Mouse (Mus musculus) ES-E14 (cell line): ENCODE measurements around the gene Dclk2. TPM values are rescaled to one million over a fixed set of nuclear protein-coding genes. Genes with fewer than 3 reads are reported as not detected.

ENCODE experiments used
- DNase-seq: peaks from one replicate; pipeline ENCODE4 v3.0.0-alpha.2; 2013; ENCODE audit warnings: low read depth, low spot score
- H3K27ac ChIP-seq: 2 replicates; pipeline ENCODE4 v1.5.1; 2012; ENCODE audit warnings: low read depth, mild to moderate bottlenecking, low read length, moderate library complexity, mixed read lengths; ENCODE audit not compliant: poor library complexity, insufficient read depth, severe bottlenecking
- H3K36me3 ChIP-seq: 2 replicates; pipeline ENCODE4 v1.6.1; 2012; ENCODE audit warnings: mild to moderate bottlenecking, low read length, moderate library complexity, mixed read lengths; ENCODE audit not compliant: control insufficient read depth, poor library complexity, insufficient read depth, severe bottlenecking
- H3K4me1 ChIP-seq, 2 experiments: fragments of 150-350 bp in 1 of 2; sonication (generic) in 1 of 2; 2 replicates each; pipeline ENCODE4 v1.6.1; 2012; ENCODE audit warnings: low read length in 2 of 2, mild to moderate bottlenecking in 1 of 2, mixed read lengths in 1 of 2; ENCODE audit not compliant: control insufficient read depth in 2 of 2, insufficient read depth in 2 of 2, poor library complexity in 1 of 2
- H3K4me3 ChIP-seq, 2 experiments: fragments of 150-350 bp in 1 of 2; sonication (generic) in 1 of 2; 2 replicates each; pipeline ENCODE4 v1.5.1; 2012; ENCODE audit warnings: low read length in 2 of 2, low read depth in 1 of 2, mild to moderate bottlenecking in 1 of 2, mixed read lengths in 1 of 2; ENCODE audit not compliant: insufficient read depth in 1 of 2, poor library complexity in 1 of 2, severe bottlenecking in 1 of 2
- H3K9ac ChIP-seq: 2 replicates; pipeline ENCODE4 v1.6.1; 2012; ENCODE audit warnings: low read depth, mild to moderate bottlenecking, low read length, mixed read lengths; ENCODE audit not compliant: poor library complexity, insufficient read depth, severe bottlenecking
- H3K9me3 ChIP-seq: fragments of 150-350 bp; sonication (generic); 2 replicates; pipeline ENCODE4 v1.6.1; 2012; ENCODE audit warnings: low read depth, mild to moderate bottlenecking, low read length; ENCODE audit not compliant: control insufficient read depth, insufficient read depth
- CHD2 ChIP-seq: IDR thresholded peaks from 2 replicates; pipeline ENCODE4 v1.6.1; 2014; ENCODE audit warnings: mild to moderate bottlenecking, low read depth, low read length, inconsistent platforms
- HCFC1 ChIP-seq: IDR thresholded peaks from 2 replicates; pipeline ENCODE4 v1.6.1; 2012; ENCODE audit warnings: low read length, inconsistent platforms, borderline replicate concordance; ENCODE audit not compliant: insufficient read depth
- MAFK ChIP-seq: IDR thresholded peaks from 2 replicates; pipeline ENCODE4 v1.6.1; 2014; ENCODE audit warnings: mild to moderate bottlenecking, low read depth, low read length, inconsistent platforms; ENCODE audit not compliant: insufficient read depth
- ZC3H11A ChIP-seq: IDR thresholded peaks from 2 replicates; pipeline ENCODE4 v1.6.1; 2012; ENCODE audit warnings: low read depth, mild to moderate bottlenecking, inconsistent platforms, low read length, borderline replicate concordance
- ZNF384 ChIP-seq: IDR thresholded peaks from 2 replicates; pipeline ENCODE4 v1.6.1; 2012; ENCODE audit warnings: low read depth, low read length, inconsistent platforms
- in situ Hi-C, 2 experiments: fragments of 600-800 bp; cut with MboI; formaldehyde crosslinking; loops; one replicate each; pipeline ENCODE4 v1.15.1; 2025; ENCODE audit warnings: low sequenced_read_pairs in 2 of 2, inconsistent platforms in 1 of 2; ENCODE audit not compliant: unreplicated experiment in 2 of 2
- total RNA-seq: library from RNA; depleted of rRNA; stranded (reverse); fragments of 300-350 nt; gene quantifications from 2 replicates; pipeline ENCODE4 v1.2.3, GENCODE M21; 2012

Gene Dclk2
- total RNA-seq, 1 experiment, result 13.6 TPM

- DNase-seq, result no peak
- H3K9ac ChIP-seq, result no peak overlapping the region
- TF ChIP-seq CHD2 (no peak), HCFC1 (no peak), ZC3H11A (no peak), MAFK (no peak), ZNF384 (no peak)
- no peak overlapping the region for H3K27ac ChIP-seq
- H3K36me3 ChIP-seq, result no peaks in the 10 kb centered on the region
- no peaks in the 10 kb centered on the region for H3K4me1 ChIP-seq
- in situ Hi-C loops, result loop anchor here in 1 of 2 experiments (10.0 kb wide), 1 partner anchor 436 kb away; no protein-coding TSS in a partner anchor
- no peaks in the 10 kb centered on the region for H3K9me3 ChIP-seq
- no peak overlapping the region for H3K4me3 ChIP-seq
Observed at GRCm38 (mm10) chr3:86760474-86760873, 160.2 kb downstream of the Dclk2 start.

- Histone ChIP-seq H3K4me3 (no peak overlapping the region), H3K4me1 (no peaks in the 10 kb centered on the region), H3K9me3 (no peaks in the 10 kb centered on the region), H3K9ac (no peak overlapping the region), H3K27ac (no peak overlapping the region), H3K36me3 (no peaks in the 10 kb centered on the region)
- no peak for TF ChIP-seq MAFK
- DNase-seq, result no peak
- in situ Hi-C loops, result loop anchor here in 1 of 2 experiments (10.0 kb wide), 1 partner anchor 435 kb away; no protein-coding TSS in a partner anchor
Observed at GRCm38 (mm10) chr3:86759834-86760233, 160.8 kb downstream of the Dclk2 start.

- no peak for TF ChIP-seq ZC3H11A
- TF ChIP-seq ZNF384, result no peak
- TF ChIP-seq MAFK, result no peak
- no peak for TF ChIP-seq CHD2
- TF ChIP-seq HCFC1, result no peak
- DNase-seq, result no peak
- no peaks in the 10 kb centered on the region for H3K4me1 ChIP-seq
- in situ Hi-C loops, result no loop called here
- H3K27ac ChIP-seq, result no peak overlapping the region
- H3K36me3 ChIP-seq, result no peaks in the 10 kb centered on the region
- no peaks in the 10 kb centered on the region for H3K9me3 ChIP-seq
- no peak overlapping the region for H3K9ac ChIP-seq
- no peak overlapping the region for H3K4me3 ChIP-seq
Observed at GRCm38 (mm10) chr3:86759383-86759782, 161.3 kb downstream of the Dclk2 start.

- Histone ChIP-seq H3K9ac (no peak overlapping the region), H3K27ac (no peak overlapping the region)
- in situ Hi-C loops, result no loop called here
Observed at GRCm38 (mm10) chr3:86758727-86759126, 161.9 kb downstream of the Dclk2 start.

GRCm38 (mm10) chr3:86756548-86756947, 164.1 kb downstream of the Dclk2 start:
- no peak for DNase-seq
- H3K9ac ChIP-seq, result no peak overlapping the region
- H3K9me3 ChIP-seq, result no peaks in the 10 kb centered on the region
- no peaks in the 10 kb centered on the region for H3K36me3 ChIP-seq
- TF ChIP-seq HCFC1, result no peak
- TF ChIP-seq ZNF384, result no peak
- no peak for TF ChIP-seq ZC3H11A
- TF ChIP-seq CHD2, result no peak
- no peak for TF ChIP-seq MAFK
- no peak overlapping the region for H3K4me3 ChIP-seq
- H3K4me1 ChIP-seq, result no peaks in the 10 kb centered on the region
- no peak overlapping the region for H3K27ac ChIP-seq
- in situ Hi-C loops, result no loop called here

More at GRCm38 (mm10) chr3:86758727-86759126, 161.9 kb downstream of the Dclk2 start:
- TF ChIP-seq HCFC1, result no peak
- TF ChIP-seq ZNF384, result no peak
- TF ChIP-seq CHD2, result no peak
- no peak for TF ChIP-seq MAFK
- TF ChIP-seq ZC3H11A, result no peak
- H3K36me3 ChIP-seq, result no peaks in the 10 kb centered on the region
- H3K4me1 ChIP-seq, result no peaks in the 10 kb centered on the region
- no peaks in the 10 kb centered on the region for H3K9me3 ChIP-seq
- no peak overlapping the region for H3K4me3 ChIP-seq
- DNase-seq, result no peak
